Mouse (Mus musculus): ENCODE results near the gene Hao1.

The Hao1 gene

DNA sequence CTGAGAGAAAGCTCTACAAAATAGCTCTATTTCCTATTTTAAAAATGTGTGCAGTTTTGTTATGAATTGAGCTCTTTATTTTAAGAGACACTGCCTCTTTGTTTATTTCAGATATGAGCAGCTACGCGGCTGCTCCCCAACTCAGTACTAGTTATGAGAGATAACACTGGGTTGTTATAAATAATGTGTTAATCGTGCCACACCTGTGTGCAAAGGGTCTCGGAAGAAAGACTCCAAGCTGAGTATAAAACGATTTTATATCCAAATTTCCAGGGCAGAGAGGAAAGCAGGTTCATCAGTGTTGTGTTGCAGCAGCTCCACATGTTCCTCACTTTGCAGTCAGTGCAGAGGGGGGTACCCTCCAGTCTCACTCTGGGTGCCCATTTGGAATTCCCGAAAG lies 91.8 kb downstream of the Hao1 start:
- DNase-seq (ENCODE audit: low spot score) = no peak

DNA sequence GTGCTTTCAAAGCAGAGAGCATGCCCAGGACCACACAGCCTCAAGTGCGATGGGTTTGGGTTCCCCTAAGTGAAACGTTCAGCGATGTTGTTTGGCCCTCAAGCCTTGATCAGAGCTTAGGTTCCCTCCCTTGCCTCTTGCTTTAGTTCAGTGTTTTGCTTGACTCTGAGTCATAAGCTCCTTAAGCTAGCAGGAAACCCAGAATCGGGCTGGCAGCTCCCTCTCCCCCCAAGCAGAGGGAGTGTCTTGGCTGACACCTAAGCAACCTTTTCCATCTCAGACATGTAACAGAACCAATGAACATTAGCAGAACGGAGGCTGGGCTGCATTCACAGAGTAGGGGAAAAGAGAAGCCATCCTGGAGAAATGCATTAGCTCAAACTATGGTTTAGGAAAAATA lies 93.3 kb downstream of the Hao1 start:
- DNase-seq (ENCODE audit: low spot score) = no peak

DNA sequence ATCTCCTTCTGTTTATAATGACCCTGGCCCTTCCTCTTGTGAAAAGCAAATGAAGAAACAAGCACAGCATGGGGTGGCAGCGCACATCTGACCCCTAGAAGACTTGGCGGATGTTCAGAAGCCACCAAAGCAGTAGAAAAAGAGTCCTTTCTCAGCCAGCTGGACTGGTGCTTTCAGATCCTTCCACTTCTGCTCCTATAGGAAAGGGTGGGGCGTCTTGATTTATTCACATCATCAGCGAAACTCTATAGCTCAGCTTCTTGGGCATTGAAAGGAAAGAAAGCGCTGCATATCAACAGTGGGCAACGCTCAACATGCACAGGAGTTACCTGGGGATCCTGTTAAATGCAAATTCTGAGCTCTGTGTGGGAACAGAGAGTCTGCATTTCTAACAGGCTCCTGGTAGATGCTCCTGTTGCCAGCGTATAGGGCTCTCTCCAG lies 98.1 kb downstream of the Hao1 start:
- no peak for DNase-seq (ENCODE audit: low spot score)

DNA sequence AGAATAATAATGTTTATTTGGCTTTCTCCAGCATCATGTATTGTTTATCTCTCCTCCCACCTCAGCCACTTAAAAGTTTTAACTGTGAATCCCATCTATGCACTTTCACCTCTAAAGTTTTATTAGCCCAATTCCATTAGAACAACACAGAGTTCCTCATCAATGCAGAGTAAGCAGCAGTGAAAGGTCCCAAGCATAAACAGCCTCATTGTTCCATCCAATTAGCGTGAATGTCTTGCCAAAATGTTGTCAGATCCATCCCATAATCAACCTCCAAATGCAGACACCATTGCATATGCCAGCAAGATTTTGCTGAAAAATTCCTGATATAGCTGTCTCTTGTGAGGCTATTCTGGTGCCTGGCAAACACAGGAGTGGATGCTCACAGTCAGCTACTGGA lies 101.4 kb downstream of the Hao1 start:
- DNase-seq (ENCODE audit: low spot score) = no peak

DNA sequence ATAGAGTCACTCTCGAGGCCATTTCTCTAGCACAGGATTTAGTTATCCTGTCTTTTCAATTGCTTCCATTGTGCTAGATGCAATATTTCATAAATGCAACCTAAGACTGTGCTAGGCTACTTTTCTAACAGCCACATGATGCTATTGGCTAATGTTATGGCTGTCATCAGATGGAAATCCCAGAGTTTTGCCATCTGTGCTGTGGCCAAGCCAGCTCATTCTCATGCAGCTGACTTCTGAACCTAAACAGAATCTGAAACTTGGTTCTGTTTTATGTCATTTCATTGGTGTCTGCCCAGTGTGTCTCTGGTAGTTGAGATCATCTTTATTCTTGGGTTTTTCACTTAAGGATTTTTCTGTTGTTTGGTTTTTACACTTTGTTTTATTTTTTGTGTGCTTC lies 103.2 kb downstream of the Hao1 start:
- DNase-seq (ENCODE audit: low spot score) = no peak

Measured in layer of hippocampus, adult 11-12 months (tissue).